Mouse (Mus musculus) C2C12 (cell line): ENCODE measurements around the gene Rhou. TPM values are rescaled to one million over a fixed set of nuclear protein-coding genes. Genes with fewer than 3 reads are reported as not detected.

Experiments used
- H3K27me3 ChIP-seq: one replicate; pipeline ENCODE4 v1.6.1; 2011; ENCODE audit not compliant: control insufficient read depth, insufficient read depth, insufficient read length
- H3K36me3 ChIP-seq: one replicate; pipeline ENCODE4 v1.6.1; 2011; ENCODE audit not compliant: control insufficient read depth, insufficient read depth
- H3K4me3 ChIP-seq: one replicate; pipeline ENCODE4 v1.5.1; 2011; ENCODE audit warnings: mild to moderate bottlenecking, control low read depth; ENCODE audit not compliant: poor library complexity, insufficient read depth, severe bottlenecking
- H3K79me2 ChIP-seq: one replicate; pipeline ENCODE4 v1.6.1; 2011; ENCODE audit not compliant: control insufficient read depth, insufficient read depth
- H3K79me3 ChIP-seq: one replicate; pipeline ENCODE4 v1.6.1; 2011; ENCODE audit warnings: low read depth, control low read depth
- H3ac ChIP-seq: one replicate; pipeline ENCODE3; 2011; ENCODE audit warnings: low read depth; ENCODE audit not compliant: control insufficient read depth, insufficient read length
- CEBPB ChIP-seq: IDR thresholded peaks from one replicate; pipeline ENCODE4 v1.6.1; 2011; ENCODE audit warnings: low read depth, mild to moderate bottlenecking, control low read depth, moderate library complexity
- CTCF ChIP-seq: IDR thresholded peaks from one replicate; pipeline ENCODE4 v1.5.1; 2011; ENCODE audit not compliant: control insufficient read depth, insufficient read depth, insufficient read length
- FOSL1 ChIP-seq: IDR thresholded peaks from one replicate; pipeline ENCODE4 v1.8.0; 2011; ENCODE audit warnings: mild to moderate bottlenecking, low read length; ENCODE audit not compliant: poor library complexity, insufficient read depth, severe bottlenecking
- MAX ChIP-seq: IDR thresholded peaks from one replicate; pipeline ENCODE4 v1.6.1; 2011; ENCODE audit warnings: mild to moderate bottlenecking, control low read depth
- MYOD1 ChIP-seq: IDR thresholded peaks from one replicate; pipeline ENCODE4 v1.6.1; 2011; ENCODE audit warnings: low read depth; ENCODE audit not compliant: control insufficient read depth, insufficient read length
- MYOG ChIP-seq: IDR thresholded peaks from one replicate; pipeline ENCODE4 v1.6.1; 2011; ENCODE audit not compliant: control insufficient read depth, insufficient read length; ENCODE audit errors: extremely low read depth
- USF1 ChIP-seq: IDR thresholded peaks from one replicate; pipeline ENCODE4 v1.6.1; 2011; ENCODE audit warnings: low read depth, mild to moderate bottlenecking, control low read depth, moderate library complexity
- polyA plus RNA-seq: library from polyadenylated mRNA; unstranded; fragments of >200 nt; fragmentation: generic; extraction: Trizol; gene quantifications from one replicate; pipeline ENCODE4 v1.2.1, GENCODE M21; 2012; ENCODE audit warnings: missing spikeins

Rhou gene
- polyA plus RNA-seq, 1 experiment, result 22.7 TPM

DNA sequence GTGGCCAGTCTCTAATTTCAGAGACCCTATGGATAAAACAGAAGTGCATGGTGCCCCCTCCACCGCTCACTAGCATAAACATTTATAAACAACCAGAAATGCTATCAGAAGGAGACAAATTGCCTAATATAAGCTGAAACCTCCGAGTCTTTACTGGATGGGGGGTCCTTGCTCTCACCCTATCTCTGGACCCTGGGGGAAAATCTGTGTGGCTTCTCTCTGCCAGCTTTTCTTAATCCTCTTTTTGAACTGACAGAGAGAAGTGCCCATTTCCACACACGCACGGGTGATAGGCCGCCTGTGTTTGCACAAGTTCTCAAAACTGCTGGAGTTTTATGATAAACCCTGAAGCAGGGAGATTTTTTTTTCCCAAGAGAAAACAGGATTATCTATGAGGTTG, 1.0 kb downstream of the Rhou start:
- Histone ChIP-seq H3K4me3 (peak overlapping the region; percentile 59), H3ac (peak overlapping the region; percentile 30), H3K79me3 (peaks cover 26% of the 10 kb centered on the region), H3K27me3 (no peaks in the 10 kb centered on the region), H3K79me2 (peaks cover 59% of the 10 kb centered on the region), H3K36me3 (peaks cover 35% of the 10 kb centered on the region)
- TF ChIP-seq FOSL1, result no peak
- TF ChIP-seq CEBPB, result no peak

DNA sequence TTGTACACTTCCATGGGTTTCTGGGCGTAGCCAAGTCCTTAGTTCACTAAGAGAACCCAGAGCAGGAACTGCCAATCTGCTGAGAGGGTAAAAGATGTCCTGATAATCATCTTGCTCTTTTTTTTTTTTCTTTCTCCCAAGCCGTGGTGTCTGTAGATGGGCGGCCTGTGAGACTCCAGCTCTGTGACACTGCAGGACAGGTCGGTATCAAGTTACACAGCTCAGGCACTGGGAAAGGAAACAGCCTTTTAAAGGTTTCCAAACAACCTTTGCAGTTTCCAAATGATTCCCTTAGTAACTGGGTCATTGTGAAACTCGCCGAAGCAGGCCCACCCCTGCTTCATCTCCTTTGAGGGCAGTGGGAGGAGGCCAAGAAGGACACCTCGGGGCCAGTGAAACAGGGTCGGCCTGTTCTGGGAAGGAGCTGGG, 1.6 kb downstream of the Rhou start:
- peak overlapping the region; percentile 59 for H3K4me3 ChIP-seq
- peaks cover 29% of the 10 kb centered on the region for H3K79me3 ChIP-seq
- H3K27me3 ChIP-seq, result no peaks in the 10 kb centered on the region
- H3K36me3 ChIP-seq, result peaks cover 41% of the 10 kb centered on the region
- H3ac ChIP-seq, result no peak overlapping the region
- no peak for TF ChIP-seq MYOG
- no peak for TF ChIP-seq MYOD1
- no peak for TF ChIP-seq USF1
- TF ChIP-seq CTCF, result no peak
- TF ChIP-seq MAX, result no peak
- no peak for TF ChIP-seq FOSL1
- no peak for TF ChIP-seq CEBPB
- peaks cover 65% of the 10 kb centered on the region for H3K79me2 ChIP-seq

DNA sequence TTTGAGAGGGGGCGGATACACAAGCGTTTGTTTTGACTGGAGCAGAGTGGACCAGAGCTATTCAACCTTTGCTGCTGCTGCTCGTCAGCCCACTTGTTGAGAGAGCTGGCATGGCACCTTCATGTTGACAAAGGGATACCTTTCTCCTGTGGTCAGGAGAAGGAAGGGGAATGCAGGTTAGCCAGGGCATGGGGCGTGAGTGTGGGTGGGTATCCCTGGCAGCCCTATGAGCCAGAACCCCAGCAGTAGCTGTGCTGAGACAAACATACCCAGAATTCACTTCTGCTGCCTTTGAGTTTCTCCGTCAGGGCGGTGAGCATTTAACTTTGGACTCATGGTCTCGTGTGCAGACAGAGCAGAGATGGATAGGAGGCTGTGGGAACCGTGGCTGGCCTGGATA, 4.1 kb downstream of the Rhou start:
- Histone ChIP-seq H3K36me3 (peaks cover 65% of the 10 kb centered on the region), H3K79me3 (peaks cover 29% of the 10 kb centered on the region)

DNA sequence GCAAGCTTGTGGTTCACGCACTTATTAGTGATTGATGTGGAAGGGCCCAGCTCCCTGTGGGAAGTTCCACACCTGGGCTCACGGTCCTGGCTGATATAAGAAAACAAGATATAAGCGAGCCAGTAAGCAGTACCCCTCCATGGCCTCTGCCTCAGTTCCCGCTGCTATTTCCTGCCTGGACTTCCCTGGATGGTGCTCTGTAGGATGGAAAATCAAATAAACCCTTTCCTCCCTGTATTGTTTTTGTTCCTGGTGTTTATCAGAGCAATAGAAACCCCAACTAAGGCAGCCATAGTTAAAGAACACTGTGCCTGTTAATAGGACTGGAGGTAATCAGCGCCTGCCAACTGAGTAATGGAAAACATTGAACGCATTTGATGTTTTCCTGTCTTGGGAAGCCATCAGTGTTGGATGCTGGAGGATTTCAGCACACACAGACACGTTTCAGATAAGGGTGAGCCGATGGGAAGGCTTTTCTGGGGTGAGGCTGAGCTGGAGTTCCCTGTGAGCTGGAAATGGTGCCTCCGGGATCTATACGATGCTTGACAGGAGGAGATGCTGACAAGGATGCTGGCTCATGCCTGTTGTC, 5.8 kb downstream of the Rhou start:
- TF ChIP-seq FOSL1 (no peak), USF1 (no peak), MYOD1 (no peak), CEBPB (no peak), CTCF (no peak), MAX (no peak), MYOG (no peak)
- H3ac ChIP-seq, result no peak overlapping the region
- H3K79me2 ChIP-seq, result peaks cover 65% of the 10 kb centered on the region
- peaks cover 73% of the 10 kb centered on the region for H3K36me3 ChIP-seq
- H3K4me3 ChIP-seq, result no peak overlapping the region
- H3K27me3 ChIP-seq, result no peaks in the 10 kb centered on the region
- peaks cover 25% of the 10 kb centered on the region for H3K79me3 ChIP-seq

More for the DNA sequence above, 4.1 kb downstream of the Rhou start:
- Histone ChIP-seq H3K4me3 (no peak overlapping the region), H3K79me2 (peaks cover 73% of the 10 kb centered on the region), H3K27me3 (no peaks in the 10 kb centered on the region), H3ac (no peak overlapping the region)
- TF ChIP-seq CEBPB, result no peak
- no peak for TF ChIP-seq FOSL1
- no peak for TF ChIP-seq CTCF
- no peak for TF ChIP-seq MAX
- no peak for TF ChIP-seq USF1
- no peak for TF ChIP-seq MYOG
- no peak for TF ChIP-seq MYOD1

DNA sequence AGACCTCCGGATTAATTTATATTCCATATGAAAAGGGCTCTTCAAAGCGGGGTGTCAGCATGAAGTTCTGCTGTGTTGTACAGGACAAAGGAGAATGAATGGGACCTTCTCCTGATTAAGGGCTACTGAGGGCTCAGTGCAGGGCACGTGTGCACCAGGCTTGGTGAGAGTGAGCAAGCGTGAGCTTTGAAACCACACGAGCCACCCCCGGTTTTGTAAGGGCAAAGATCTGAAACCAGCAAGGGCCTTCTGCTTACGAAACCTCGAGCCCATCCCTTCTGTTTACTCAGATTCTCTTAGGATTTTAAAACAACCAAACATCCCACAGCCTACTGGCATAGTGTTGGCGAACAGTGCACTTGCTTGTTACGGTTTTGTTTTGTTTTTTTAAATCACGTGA, 7.8 kb downstream of the Rhou start:
- peaks cover 14% of the 10 kb centered on the region for H3K79me3 ChIP-seq
- H3K36me3 ChIP-seq, result peaks cover 62% of the 10 kb centered on the region
- H3K4me3 ChIP-seq, result no peak overlapping the region
- TF ChIP-seq MYOD1, result no peak
- no peak for TF ChIP-seq MYOG
- TF ChIP-seq MAX, result no peak
- no peak for TF ChIP-seq CEBPB
- TF ChIP-seq FOSL1, result no peak
- TF ChIP-seq USF1, result no peak
- TF ChIP-seq CTCF, result no peak
- H3K27me3 ChIP-seq, result no peaks in the 10 kb centered on the region
- H3K79me2 ChIP-seq, result peaks cover 46% of the 10 kb centered on the region
- no peak overlapping the region for H3ac ChIP-seq

DNA sequence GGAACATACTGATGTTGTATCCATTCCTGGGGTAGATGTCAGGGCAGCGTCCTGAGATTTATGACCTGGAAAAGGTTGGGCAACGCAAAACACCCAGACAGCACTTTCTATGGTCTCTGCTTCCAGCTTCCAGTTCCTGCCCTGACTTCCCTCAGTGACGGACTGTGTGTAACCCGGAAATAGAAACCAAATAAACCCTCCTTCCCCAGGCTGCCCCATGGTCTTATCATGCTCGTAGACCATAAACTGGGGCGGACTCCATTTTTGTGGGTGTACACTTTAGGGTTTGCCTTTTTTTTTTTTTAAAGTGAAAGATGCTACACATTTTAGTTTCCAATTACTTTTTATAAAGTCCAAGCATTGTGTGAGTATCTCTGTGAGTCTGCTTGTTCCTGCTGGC, 11.9 kb downstream of the Rhou start:
- H3K79me2 ChIP-seq, result peaks cover 6% of the 10 kb centered on the region
- H3K4me3 ChIP-seq, result no peak overlapping the region
- peaks cover 30% of the 10 kb centered on the region for H3K36me3 ChIP-seq
- H3ac ChIP-seq, result no peak overlapping the region
- no peaks in the 10 kb centered on the region for H3K27me3 ChIP-seq
- H3K79me3 ChIP-seq, result no peaks in the 10 kb centered on the region
- TF ChIP-seq MAX, result no peak
- TF ChIP-seq MYOG, result no peak
- TF ChIP-seq FOSL1, result no peak
- TF ChIP-seq CEBPB, result no peak
- TF ChIP-seq CTCF, result no peak
- TF ChIP-seq MYOD1, result no peak
- TF ChIP-seq USF1, result no peak
